Mouse (Mus musculus): Measurements from ENCODE around the gene Wscd2. TPM values are rescaled to one million over a fixed set of nuclear protein-coding genes. Genes with fewer than 3 reads are reported as not detected.

Wscd2 gene
- polyA plus RNA-seq, 1 experiment from 2014 or later, result 9.1 TPM

DNA sequence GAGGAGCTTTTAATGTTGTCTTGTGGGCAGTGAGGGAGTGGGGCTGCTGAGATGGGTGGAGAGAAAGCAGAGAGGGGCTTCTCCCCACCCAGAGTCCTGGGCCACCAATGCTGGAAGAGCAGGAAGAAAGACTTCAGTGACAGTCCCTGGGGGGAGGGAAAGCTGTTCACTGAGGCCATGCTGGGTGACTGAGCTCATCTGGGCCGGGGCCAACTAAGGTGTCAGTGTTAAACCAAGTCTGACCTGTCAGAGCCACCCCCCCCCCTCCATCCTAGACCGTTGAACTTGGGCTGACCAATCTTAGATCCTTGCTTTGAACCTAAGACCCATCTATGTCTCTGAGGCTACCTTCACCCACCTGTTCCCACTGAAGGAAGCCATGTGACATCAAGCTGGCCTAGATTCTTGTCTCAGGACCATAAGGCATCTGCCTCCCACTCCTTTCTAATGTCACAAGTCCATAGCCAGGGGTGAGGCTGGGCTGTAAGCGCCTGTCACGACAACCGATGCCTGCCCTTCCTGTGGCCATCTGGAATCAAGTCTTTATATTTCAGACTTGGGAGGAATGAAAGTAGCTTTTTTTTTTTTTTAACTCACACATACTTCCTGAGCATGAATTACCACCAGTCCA, 100.0 kb downstream of the Wscd2 start:
- no peak overlapping the region for H3K9ac ChIP-seq (ENCODE audit: low read length)
- no peaks in the 10 kb centered on the region for H3K27me3 ChIP-seq (ENCODE audit: control insufficient read depth, insufficient read depth, low read length)
- no peaks in the 10 kb centered on the region for H3K9me3 ChIP-seq (ENCODE audit: control insufficient read depth, low read length)
- peaks cover 22% of the 10 kb centered on the region for H3K4me1 ChIP-seq (ENCODE audit: control insufficient read depth, insufficient read depth, low read length)
- ATAC-seq (ENCODE audit: low FRiP score) (no peak), DNase-seq (ENCODE audit: low spot score, missing footprints) (no peak)
- H3K4me3 ChIP-seq (ENCODE audit: low read depth, low read length), result no peak overlapping the region
- 79% methylated on average over 5 of the region's 5 CpGs for WGBS
- H3K27ac ChIP-seq (ENCODE audit: low read depth, low read length), result no peak overlapping the region
- H3K36me3 ChIP-seq (ENCODE audit: control insufficient read depth, insufficient read depth, low read length), result no peaks in the 10 kb centered on the region
- H3K4me2 ChIP-seq, result no peak overlapping the region

DNA sequence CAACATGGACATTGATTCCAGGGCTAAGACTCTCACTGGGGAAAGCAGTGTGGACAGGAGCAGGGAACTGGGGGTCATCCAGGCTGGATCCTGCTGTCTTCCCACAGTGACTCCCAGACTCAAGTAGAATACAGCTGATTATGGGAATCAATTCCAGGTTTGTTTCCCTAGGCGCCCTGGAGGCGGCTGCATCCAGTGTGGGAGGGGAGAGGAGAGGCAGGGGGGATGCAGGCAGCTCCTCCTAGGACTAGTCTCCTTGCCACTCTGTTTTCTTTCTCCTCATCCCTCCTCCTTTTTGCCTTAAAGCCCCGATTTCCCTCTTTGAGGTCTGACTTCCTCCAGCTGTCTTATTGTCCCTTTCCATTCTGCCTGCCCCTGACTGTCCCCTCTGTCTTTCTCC, 101.0 kb downstream of the Wscd2 start:
- no peaks in the 10 kb centered on the region for H3K27me3 ChIP-seq (ENCODE audit: control insufficient read depth, insufficient read depth, low read length)
- peak overlapping the region; percentile 27; the same call in 1 of the 2 replicates for H3K27ac ChIP-seq (ENCODE audit: low read depth, low read length)
- no peaks in the 10 kb centered on the region for H3K36me3 ChIP-seq (ENCODE audit: control insufficient read depth, insufficient read depth, low read length)
- H3K4me2 ChIP-seq, result no peak overlapping the region
- peak overlapping the region; percentile 10; the same call in 1 of the 2 replicates for H3K9ac ChIP-seq (ENCODE audit: low read length)
- no peaks in the 10 kb centered on the region for H3K9me3 ChIP-seq (ENCODE audit: control insufficient read depth, low read length)
- ATAC-seq (ENCODE audit: low FRiP score) (peak; percentile 9; the same call in 1 of the 2 replicates), DNase-seq (ENCODE audit: low spot score, missing footprints) (no peak)
- H3K4me1 ChIP-seq (ENCODE audit: control insufficient read depth, insufficient read depth, low read length), result peaks cover 22% of the 10 kb centered on the region
- no peak overlapping the region for H3K4me3 ChIP-seq (ENCODE audit: low read depth, low read length)
- WGBS, result 22% methylated on average over 3 of the region's 3 CpGs

DNA sequence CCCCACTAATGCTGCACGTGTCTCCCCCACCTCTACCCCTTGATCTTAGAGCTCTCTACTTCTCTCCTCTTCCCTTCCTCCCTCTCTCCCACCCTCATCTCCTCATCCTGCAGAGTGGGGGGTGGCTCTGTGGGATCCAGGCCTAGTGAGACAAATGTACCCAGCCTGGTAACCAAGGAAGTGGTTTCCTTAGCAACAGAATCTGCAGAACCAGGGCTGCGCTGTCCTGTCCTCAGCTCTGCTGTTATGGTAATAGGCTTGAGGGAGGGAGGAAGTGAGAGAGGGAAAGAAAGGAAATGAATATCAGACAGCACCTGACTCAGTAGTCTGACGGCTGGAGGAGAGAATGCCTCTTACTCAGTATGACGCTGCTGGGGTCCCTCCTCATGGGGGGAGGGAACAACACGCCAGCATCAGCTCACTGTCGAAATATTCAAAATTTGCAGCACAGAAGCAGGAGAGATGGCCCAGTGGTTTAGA, 101.7 kb downstream of the Wscd2 start:
- peak; percentile 91 for DNase-seq (ENCODE audit: low spot score, missing footprints)

DNA sequence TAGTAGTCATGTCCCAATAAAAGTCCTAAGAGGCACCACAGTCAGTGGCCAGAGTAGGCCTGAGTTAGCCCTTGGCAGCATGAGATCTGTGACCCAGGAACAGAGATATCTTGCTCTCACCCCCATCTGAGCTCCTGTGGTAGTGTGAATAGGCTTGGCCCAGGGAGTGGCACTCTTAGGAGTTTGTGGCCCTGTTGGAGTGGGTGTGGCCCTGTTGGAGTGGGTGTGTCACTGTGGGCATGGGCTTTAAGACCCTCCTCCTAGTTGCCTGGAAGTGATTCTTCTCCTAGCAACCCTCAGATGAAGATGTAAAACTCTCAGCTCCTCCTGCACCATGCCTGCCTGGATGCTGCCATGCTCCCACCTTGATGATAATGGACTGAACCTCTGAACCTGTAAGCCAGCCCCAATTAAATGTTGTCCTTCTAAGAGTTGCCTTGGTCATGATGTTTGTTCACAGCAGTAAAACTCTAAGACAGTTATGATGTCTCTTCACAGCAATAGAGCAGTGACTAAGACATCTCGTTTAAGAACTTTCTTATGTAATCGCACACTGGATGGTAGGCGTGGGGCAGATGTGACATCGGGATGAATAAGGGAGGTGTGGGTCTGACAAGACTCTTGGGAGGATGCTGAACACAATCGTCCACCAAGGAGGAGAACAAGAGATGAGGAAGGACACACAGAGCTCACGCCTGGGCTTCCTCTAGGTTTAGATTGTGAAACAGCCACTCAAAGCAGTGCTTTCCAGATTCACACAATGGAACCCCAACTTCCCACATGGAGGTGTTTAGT, 104.0 kb downstream of the Wscd2 start:
- ATAC-seq (ENCODE audit: low FRiP score), result no peak
- H3K9ac ChIP-seq (ENCODE audit: low read length), result no peak overlapping the region
- H3K4me1 ChIP-seq (ENCODE audit: control insufficient read depth, insufficient read depth, low read length), result peaks cover 22% of the 10 kb centered on the region
- H3K9me3 ChIP-seq (ENCODE audit: control insufficient read depth, low read length), result no peaks in the 10 kb centered on the region
- no peak for DNase-seq (ENCODE audit: low spot score, missing footprints)
- H3K36me3 ChIP-seq (ENCODE audit: control insufficient read depth, insufficient read depth, low read length), result no peaks in the 10 kb centered on the region
- 90% methylated on average over 6 of the region's 6 CpGs for WGBS
- no peaks in the 10 kb centered on the region for H3K27me3 ChIP-seq (ENCODE audit: control insufficient read depth, insufficient read depth, low read length)
- no peak overlapping the region for H3K4me2 ChIP-seq
- no peak overlapping the region for H3K4me3 ChIP-seq (ENCODE audit: low read depth, low read length)
- H3K27ac ChIP-seq (ENCODE audit: low read depth, low read length), result no peak overlapping the region

More for the DNA sequence above, 101.7 kb downstream of the Wscd2 start:
- H3K4me3 ChIP-seq (ENCODE audit: low read depth, low read length), result no peak overlapping the region
- peak overlapping the region; percentile 27; the same call in 1 of the 2 replicates for H3K27ac ChIP-seq (ENCODE audit: low read depth, low read length)
- H3K9me3 ChIP-seq (ENCODE audit: control insufficient read depth, low read length), result no peaks in the 10 kb centered on the region
- H3K36me3 ChIP-seq (ENCODE audit: control insufficient read depth, insufficient read depth, low read length), result no peaks in the 10 kb centered on the region
- H3K4me2 ChIP-seq, result no peak overlapping the region
- ATAC-seq (ENCODE audit: low FRiP score), result peak; percentile 92
- H3K27me3 ChIP-seq (ENCODE audit: control insufficient read depth, insufficient read depth, low read length), result no peaks in the 10 kb centered on the region
- H3K4me1 ChIP-seq (ENCODE audit: control insufficient read depth, insufficient read depth, low read length), result peaks cover 22% of the 10 kb centered on the region
- H3K9ac ChIP-seq (ENCODE audit: low read length), result no peak overlapping the region
- 6% methylated on average over 6 of the region's 6 CpGs for WGBS

DNA sequence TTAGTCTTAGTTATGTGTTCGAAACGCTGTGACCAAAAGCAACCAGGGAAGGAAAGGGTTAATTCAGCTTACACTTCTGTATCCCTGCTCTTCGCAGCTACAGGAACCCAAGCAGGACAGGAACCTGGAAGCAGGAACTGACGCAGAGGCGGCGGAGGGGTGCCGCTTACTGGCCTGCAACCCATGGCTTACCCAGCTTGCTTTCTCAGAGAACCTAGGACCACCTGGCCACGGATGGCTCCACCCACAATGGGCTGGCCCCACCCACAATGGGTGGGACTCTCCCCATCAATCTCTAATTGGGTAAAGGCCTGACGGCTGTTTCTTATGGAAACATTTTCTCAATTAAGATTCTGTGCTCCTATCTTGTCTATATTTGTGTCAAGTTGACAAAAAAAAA, 106.1 kb downstream of the Wscd2 start:
- peak; percentile 69 for DNase-seq (ENCODE audit: low spot score, missing footprints)
- Histone ChIP-seq H3K9me3 (ENCODE audit: control insufficient read depth, low read length) (no peaks in the 10 kb centered on the region), H3K27me3 (ENCODE audit: control insufficient read depth, insufficient read depth, low read length) (no peaks in the 10 kb centered on the region), H3K36me3 (ENCODE audit: control insufficient read depth, insufficient read depth, low read length) (no peaks in the 10 kb centered on the region), H3K4me2 (no peak overlapping the region), H3K4me1 (ENCODE audit: control insufficient read depth, insufficient read depth, low read length) (peaks cover 18% of the 10 kb centered on the region), H3K27ac (ENCODE audit: low read depth, low read length) (no peak overlapping the region), H3K4me3 (ENCODE audit: low read depth, low read length) (no peak overlapping the region), H3K9ac (ENCODE audit: low read length) (no peak overlapping the region)
- no peak for ATAC-seq (ENCODE audit: low FRiP score)
- 85% methylated on average over 9 of the region's 9 CpGs for WGBS

DNA sequence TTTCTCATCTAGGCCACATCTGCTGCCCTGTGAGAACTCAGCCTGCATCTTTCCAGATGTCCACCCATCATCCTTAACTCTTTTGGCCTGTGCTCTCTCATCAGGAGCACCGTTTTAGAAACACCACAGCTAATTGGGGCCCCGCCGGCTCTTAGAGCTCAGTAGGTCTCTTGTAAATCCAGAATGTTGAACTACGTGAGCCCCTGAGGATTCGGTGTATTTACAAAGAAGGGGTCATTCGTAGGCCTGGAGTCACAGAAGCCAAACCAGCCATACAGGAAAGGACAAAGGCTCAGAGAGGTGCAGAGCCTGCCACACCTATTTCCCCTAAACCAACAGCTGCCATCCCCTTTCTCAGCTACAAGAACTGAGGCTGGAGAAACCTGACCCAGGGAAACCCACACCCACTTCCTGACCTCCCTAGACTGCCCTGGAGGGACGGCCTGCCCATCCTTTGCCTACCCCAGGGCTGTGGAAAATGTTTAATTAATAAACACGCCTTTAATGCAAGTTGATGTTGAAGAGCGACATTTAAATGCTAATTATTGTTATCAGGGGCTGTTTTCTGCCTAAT, 106.7 kb downstream of the Wscd2 start:
- Histone ChIP-seq H3K27ac (ENCODE audit: low read depth, low read length) (no peak overlapping the region), H3K4me1 (ENCODE audit: control insufficient read depth, insufficient read depth, low read length) (peaks cover 12% of the 10 kb centered on the region), H3K9me3 (ENCODE audit: control insufficient read depth, low read length) (no peaks in the 10 kb centered on the region), H3K27me3 (ENCODE audit: control insufficient read depth, insufficient read depth, low read length) (no peaks in the 10 kb centered on the region), H3K9ac (ENCODE audit: low read length) (no peak overlapping the region), H3K36me3 (ENCODE audit: control insufficient read depth, insufficient read depth, low read length) (no peaks in the 10 kb centered on the region), H3K4me3 (ENCODE audit: low read depth, low read length) (no peak overlapping the region), H3K4me2 (no peak overlapping the region)
- 79% methylated on average over 9 of the region's 9 CpGs for WGBS
- DNase-seq (ENCODE audit: low spot score, missing footprints), result peak; percentile 44
- no peak for ATAC-seq (ENCODE audit: low FRiP score)

DNA sequence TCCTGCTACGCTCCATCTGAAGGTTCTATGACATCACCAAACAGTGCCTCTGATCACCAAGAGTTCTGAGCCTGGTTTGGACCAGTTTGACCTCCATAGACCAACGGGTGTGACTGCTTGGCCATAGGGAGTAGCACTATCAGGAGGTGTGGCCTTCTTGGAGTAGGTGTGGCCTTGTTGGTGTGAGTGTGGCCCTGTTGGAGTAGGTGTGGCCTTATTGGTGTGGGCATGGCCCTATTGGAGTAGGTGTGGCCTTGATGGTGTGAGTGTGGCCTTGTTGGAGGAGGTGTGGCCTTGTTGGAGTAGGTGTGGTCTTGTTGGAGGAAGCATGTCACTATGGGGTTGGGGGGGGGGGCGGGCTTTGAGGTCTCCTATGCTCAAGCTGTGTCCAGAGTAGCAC, 110.0 kb downstream of the Wscd2 start:
- ATAC-seq (ENCODE audit: low FRiP score) (no peak), DNase-seq (ENCODE audit: low spot score, missing footprints) (no peak)
- Histone ChIP-seq H3K27ac (ENCODE audit: low read depth, low read length) (no peak overlapping the region), H3K4me1 (ENCODE audit: control insufficient read depth, insufficient read depth, low read length) (no peaks in the 10 kb centered on the region), H3K9ac (ENCODE audit: low read length) (no peak overlapping the region), H3K4me2 (no peak overlapping the region), H3K36me3 (ENCODE audit: control insufficient read depth, insufficient read depth, low read length) (no peaks in the 10 kb centered on the region), H3K4me3 (ENCODE audit: low read depth, low read length) (no peak overlapping the region), H3K9me3 (ENCODE audit: control insufficient read depth, low read length) (no peaks in the 10 kb centered on the region), H3K27me3 (ENCODE audit: control insufficient read depth, insufficient read depth, low read length) (no peaks in the 10 kb centered on the region)
- WGBS, result 82% methylated on average over 3 of the region's 3 CpGs

DNA sequence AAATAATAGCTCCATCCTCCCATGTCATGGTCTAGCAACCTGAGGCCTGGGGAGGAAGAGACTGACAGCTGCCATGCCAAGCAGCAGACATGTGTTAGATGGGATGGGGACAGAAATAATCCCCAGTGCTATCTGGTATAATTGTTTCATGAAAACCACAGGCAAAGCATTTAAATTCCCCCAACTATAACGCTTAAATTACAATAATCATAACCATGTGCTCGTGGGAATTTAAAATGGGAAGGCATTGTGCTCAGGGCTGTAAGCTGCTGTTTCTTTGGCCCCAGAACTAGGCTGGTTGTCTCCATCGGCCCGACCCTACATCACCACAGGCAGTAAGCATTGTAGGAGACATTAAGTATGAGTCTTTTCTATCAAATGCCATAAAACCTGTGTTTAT, 110.7 kb downstream of the Wscd2 start:
- no peak for ATAC-seq (ENCODE audit: low FRiP score)

DNA sequence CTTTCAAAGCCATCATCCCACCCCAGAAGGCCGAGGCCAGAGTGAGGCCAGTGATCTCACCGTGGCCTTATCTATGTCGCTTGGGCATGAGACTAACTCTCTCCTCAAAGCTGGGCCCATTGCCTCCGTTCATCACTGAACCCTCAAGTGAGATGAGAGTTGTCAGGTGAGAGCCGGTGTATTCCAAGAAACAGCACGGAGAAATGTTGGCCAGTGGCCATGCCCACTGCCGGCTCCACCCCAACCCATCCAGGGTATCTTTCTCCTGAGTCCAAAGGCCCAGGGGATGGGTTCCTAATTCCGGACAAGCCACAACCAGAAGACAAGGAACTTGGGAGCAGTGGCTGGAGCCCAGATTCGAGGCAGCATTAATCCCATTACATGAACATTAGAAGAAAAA, 113.3 kb downstream of the Wscd2 start:
- 81% methylated on average over 9 of the region's 9 CpGs for WGBS
- Histone ChIP-seq H3K27me3 (ENCODE audit: control insufficient read depth, insufficient read depth, low read length) (no peaks in the 10 kb centered on the region), H3K4me1 (ENCODE audit: control insufficient read depth, insufficient read depth, low read length) (0 out of 2 replicates have a peak, but pooled peaks cover under 1% of the 10 kb centered on the region), H3K9me3 (ENCODE audit: control insufficient read depth, low read length) (no peaks in the 10 kb centered on the region), H3K36me3 (ENCODE audit: control insufficient read depth, insufficient read depth, low read length) (no peaks in the 10 kb centered on the region), H3K27ac (ENCODE audit: low read depth, low read length) (no peak overlapping the region), H3K4me3 (ENCODE audit: low read depth, low read length) (no peak overlapping the region), H3K4me2 (no peak overlapping the region), H3K9ac (ENCODE audit: low read length) (no peak overlapping the region)
- ATAC-seq (ENCODE audit: low FRiP score), result no peak
- peak; percentile 12 for DNase-seq (ENCODE audit: low spot score, missing footprints)

More for the DNA sequence above, 110.7 kb downstream of the Wscd2 start:
- no peaks in the 10 kb centered on the region for H3K9me3 ChIP-seq (ENCODE audit: control insufficient read depth, low read length)
- DNase-seq (ENCODE audit: low spot score, missing footprints), result no peak
- no peak overlapping the region for H3K4me2 ChIP-seq
- H3K4me1 ChIP-seq (ENCODE audit: control insufficient read depth, insufficient read depth, low read length), result no peaks in the 10 kb centered on the region
- H3K36me3 ChIP-seq (ENCODE audit: control insufficient read depth, insufficient read depth, low read length), result no peaks in the 10 kb centered on the region
- no peaks in the 10 kb centered on the region for H3K27me3 ChIP-seq (ENCODE audit: control insufficient read depth, insufficient read depth, low read length)
- no peak overlapping the region for H3K9ac ChIP-seq (ENCODE audit: low read length)
- no peak overlapping the region for H3K4me3 ChIP-seq (ENCODE audit: low read depth, low read length)
- no peak overlapping the region for H3K27ac ChIP-seq (ENCODE audit: low read depth, low read length)
- WGBS, result 79% methylated on average over 4 of the region's 4 CpGs

All from midbrain, embryonic 11.5 days (tissue).